Mouse (Mus musculus) spleen, adult 2 months (tissue): ENCODE measurements around the gene Klhl23.

Experiments used
- CTCF ChIP-seq: fragments of 200-500 bp; IDR thresholded peaks from 2 replicates; pipeline ENCODE4 v1.5.1; 2011; ENCODE audit warnings: mild to moderate bottlenecking, inconsistent platforms; ENCODE audit not compliant: insufficient read depth, insufficient read length, insufficient replicate concordance; ENCODE audit errors: extremely low read depth
- POLR2A ChIP-seq: fragments of 200-500 bp; IDR thresholded peaks from 2 replicates; pipeline ENCODE4 v1.6.1; 2011; ENCODE audit warnings: low read depth, low read length, inconsistent platforms

GRCm38 (mm10) chr2:69816575-69816974 is 5.2 kb upstream of the Klhl23 start:
- TF ChIP-seq CTCF (no peak), POLR2A (no peak)
